Mouse (Mus musculus) thymus, adult 2 months (tissue): ENCODE measurements around the gene Prkg1.

ENCODE experiments used
- CTCF ChIP-seq: fragments of 200-500 bp; IDR thresholded peaks from 2 replicates; pipeline ENCODE4 v1.5.1; 2012; ENCODE audit warnings: mild to moderate bottlenecking, control low read depth, low read length, moderate library complexity, borderline replicate concordance; ENCODE audit not compliant: control insufficient read depth, poor library complexity, insufficient read depth; ENCODE audit errors: extremely low read depth
- POLR2A ChIP-seq: fragments of 200-500 bp; IDR thresholded peaks from 2 replicates; pipeline ENCODE4 v1.6.1; 2012; ENCODE audit warnings: mild to moderate bottlenecking, low read length, control low read depth, moderate library complexity; ENCODE audit not compliant: control insufficient read depth, poor library complexity, insufficient read depth; ENCODE audit errors: extremely low read depth

DNA sequence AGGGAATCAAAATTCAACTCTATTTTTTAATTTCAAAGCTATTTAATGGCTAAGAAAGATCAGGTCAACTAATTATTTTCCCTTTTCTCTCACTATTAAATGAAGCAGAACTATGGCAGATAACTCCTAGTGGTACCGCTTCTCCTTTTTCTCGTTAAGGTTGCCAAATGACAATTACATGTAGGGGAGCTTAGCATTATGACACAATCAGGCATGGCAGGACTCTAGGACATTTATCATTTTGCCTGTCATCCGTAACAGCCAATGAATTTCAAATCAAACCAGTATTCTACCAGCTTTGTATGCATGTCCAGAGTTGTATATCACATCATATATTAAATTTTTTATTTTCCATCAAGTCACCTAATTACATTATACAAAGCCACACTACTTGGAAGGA is 536.4 kb downstream of the Prkg1 start:
- TF ChIP-seq POLR2A, result no peak
- TF ChIP-seq CTCF, result no peak
